Mouse (Mus musculus) embryonic facial prominence, embryonic 11.5 days (tissue): ENCODE data around the gene Rtbdn. TPM values are rescaled to one million over a fixed set of nuclear protein-coding genes. Genes with fewer than 3 reads are reported as not detected.
A peak's percentile ranks its signal among the peaks of the same experiment; 100 is the strongest.

Source experiments
- ATAC-seq: fragments of 200-750 bp; cut with Nextera tagmentation; replicated peaks from 2 replicates; pipeline ENCODE4 v1.8.0; 2017; ENCODE audit warnings: low read depth; ENCODE audit not compliant: insufficient number of reproducible peaks, low FRiP score, low TSS enrichment
- DNase-seq: peaks from one replicate; pipeline ENCODE4 v3.0.0-alpha.2; 2015; ENCODE audit warnings: low spot score
- H3K27ac ChIP-seq: fragments of 300-500 bp; sonication (generic); replicated peaks from 2 replicates; pipeline ENCODE4 v1.5.1; 2014; ENCODE audit warnings: mild to moderate bottlenecking, low read depth, low read length, control low read depth
- H3K27me3 ChIP-seq: fragments of 300-500 bp; sonication (generic); 2 replicates; pipeline ENCODE4 v1.6.1; 2014; ENCODE audit warnings: mild to moderate bottlenecking, low read length, moderate library complexity, mixed read lengths; ENCODE audit not compliant: control insufficient read depth, insufficient read depth
- H3K36me3 ChIP-seq: fragments of 300-500 bp; sonication (generic); replicated peaks from 2 replicates; pipeline ENCODE4 v1.6.1; 2014; ENCODE audit warnings: low read depth, mild to moderate bottlenecking, low read length, moderate library complexity, mixed read lengths; ENCODE audit not compliant: control insufficient read depth, insufficient read depth
- H3K4me1 ChIP-seq: fragments of 300-500 bp; sonication (generic); 2 replicates; pipeline ENCODE4 v1.6.1; 2014; ENCODE audit warnings: low read length, mixed read lengths; ENCODE audit not compliant: control insufficient read depth, insufficient read depth
- H3K4me2 ChIP-seq: fragments of 300-500 bp; sonication (generic); 2 replicates; pipeline ENCODE4 v1.6.1; 2014; ENCODE audit warnings: low read depth, mild to moderate bottlenecking, control low read depth, low read length, moderate library complexity
- H3K4me3 ChIP-seq: fragments of 300-500 bp; sonication (generic); 2 replicates; pipeline ENCODE4 v1.5.1; 2014; ENCODE audit warnings: low read depth, low read length, control low read depth
- H3K9ac ChIP-seq: fragments of 300-500 bp; sonication (generic); replicated peaks from 2 replicates; pipeline ENCODE4 v1.6.1; 2014; ENCODE audit warnings: mild to moderate bottlenecking, control low read depth, low read length
- H3K9me3 ChIP-seq: fragments of 300-500 bp; sonication (generic); replicated peaks from 2 replicates; pipeline ENCODE4 v1.6.1; 2016; ENCODE audit warnings: mild to moderate bottlenecking, low read length, inconsistent platforms, mixed read lengths; ENCODE audit not compliant: control insufficient read depth
- WGBS: fragments of 180-500 bp; shearing (Covaris S2); extraction: QIAGEN DNeasy Blood & Tissue Kit; methylation state at CpG from one replicate; pipeline ENCODE4 v1.1.7; 2014; 5-methylcytosine and 5-hydroxymethylcytosine counted together
- polyA plus RNA-seq: library from polyadenylated mRNA; unstranded; fragments of >200 nt; fragmentation: Nextera tagmentation; extraction: Ambion mirVana; gene quantifications from 2 replicates; pipeline ENCODE4 v1.2.1, GENCODE M21; 2014

The Rtbdn gene
- polyA plus RNA-seq, 1 experiment from 2014 or later: not detected

- DNase-seq: no peak
- no peaks in the 10 kb centered on the region for H3K9me3 ChIP-seq
- peaks cover 11% of the 10 kb centered on the region for H3K4me1 ChIP-seq
- peak overlapping the region; percentile 44 for H3K4me3 ChIP-seq
- peak overlapping the region; percentile 99 for H3K4me2 ChIP-seq
- H3K36me3 ChIP-seq: no peaks in the 10 kb centered on the region
- peak overlapping the region; percentile 57 for H3K9ac ChIP-seq
- ATAC-seq: no peak
- 40% methylated on average over 8 of the region's 8 CpGs for WGBS
- no peak overlapping the region for H3K27ac ChIP-seq
- H3K27me3 ChIP-seq: no peaks in the 10 kb centered on the region
These were observed 39.7 kb downstream of the Rtbdn start for GRCm38 (mm10) chr8:84986379-84986945.

GRCm38 (mm10) chr8:84987388-84987787 lies 40.6 kb downstream of the Rtbdn start:
- no peak overlapping the region for H3K4me2 ChIP-seq
- ATAC-seq (no peak), DNase-seq (no peak)
- no peaks in the 10 kb centered on the region for H3K36me3 ChIP-seq
- no peak overlapping the region for H3K4me3 ChIP-seq
- no peaks in the 10 kb centered on the region for H3K9me3 ChIP-seq
- WGBS: 87% methylated on average over 5 of the region's 5 CpGs
- H3K9ac ChIP-seq: no peak overlapping the region
- no peaks in the 10 kb centered on the region for H3K27me3 ChIP-seq
- H3K27ac ChIP-seq: no peak overlapping the region
- H3K4me1 ChIP-seq: peaks cover 11% of the 10 kb centered on the region

DNA sequence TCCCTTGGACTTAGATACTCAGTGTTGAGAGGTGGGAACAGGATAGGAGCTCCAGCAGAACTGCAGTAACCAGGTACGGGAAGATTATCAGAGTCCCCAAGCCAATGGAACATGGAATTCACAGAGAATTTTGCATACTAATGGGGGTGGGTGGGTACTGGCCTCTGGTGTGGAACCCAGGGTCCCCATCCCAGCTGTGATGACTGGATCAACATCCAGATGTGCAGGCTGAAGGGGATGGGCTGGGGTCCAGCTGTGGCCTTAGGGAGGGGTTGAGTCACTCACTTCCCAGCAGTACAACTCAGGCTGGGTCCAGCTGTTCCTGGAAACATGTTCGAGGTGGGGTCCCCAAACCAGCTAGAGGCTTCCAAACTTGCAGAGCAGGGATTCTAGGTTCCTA lies 41.1 kb downstream of the Rtbdn start:
- Histone ChIP-seq H3K9ac (no peak overlapping the region), H3K9me3 (no peaks in the 10 kb centered on the region), H3K27me3 (no peaks in the 10 kb centered on the region), H3K36me3 (no peaks in the 10 kb centered on the region), H3K4me2 (no peak overlapping the region), H3K27ac (no peak overlapping the region), H3K4me1 (peaks cover 11% of the 10 kb centered on the region), H3K4me3 (no peak overlapping the region)
- WGBS: 79% methylated on average over 2 of the region's 2 CpGs
- ATAC-seq (no peak), DNase-seq (no peak)

DNA sequence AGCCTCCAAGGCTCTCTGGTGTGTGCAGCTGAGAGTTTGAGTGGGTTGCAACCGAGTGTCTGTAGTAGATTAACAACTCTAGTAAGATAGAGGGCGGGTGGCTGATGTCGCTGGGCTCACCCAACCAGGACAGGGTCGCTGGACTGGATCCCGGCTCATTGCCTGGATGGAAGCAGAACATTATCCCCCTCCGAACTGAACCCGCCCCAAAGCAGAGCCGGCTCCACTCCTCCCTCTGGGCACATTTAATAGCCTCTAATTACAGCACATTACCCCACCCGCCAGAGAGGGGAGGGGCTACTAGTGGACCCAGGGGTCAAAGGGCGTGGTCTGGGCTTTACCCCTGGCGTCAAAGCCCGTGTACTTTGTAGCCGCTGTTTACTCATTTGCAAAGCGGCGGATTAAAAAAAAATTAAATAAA lies 42.5 kb downstream of the Rtbdn start:
- 6% methylated on average over 15 of the region's 15 CpGs for WGBS
- no peaks in the 10 kb centered on the region for H3K36me3 ChIP-seq
- DNase-seq (no peak), ATAC-seq (no peak)
- no peaks in the 10 kb centered on the region for H3K27me3 ChIP-seq
- H3K9me3 ChIP-seq: no peaks in the 10 kb centered on the region
- peak overlapping the region; percentile 64 for H3K4me2 ChIP-seq
- no peak overlapping the region for H3K9ac ChIP-seq
- no peak overlapping the region; the same call in 1 of the 2 replicates for H3K4me3 ChIP-seq
- peaks cover 11% of the 10 kb centered on the region for H3K4me1 ChIP-seq
- H3K27ac ChIP-seq: no peak overlapping the region

DNA sequence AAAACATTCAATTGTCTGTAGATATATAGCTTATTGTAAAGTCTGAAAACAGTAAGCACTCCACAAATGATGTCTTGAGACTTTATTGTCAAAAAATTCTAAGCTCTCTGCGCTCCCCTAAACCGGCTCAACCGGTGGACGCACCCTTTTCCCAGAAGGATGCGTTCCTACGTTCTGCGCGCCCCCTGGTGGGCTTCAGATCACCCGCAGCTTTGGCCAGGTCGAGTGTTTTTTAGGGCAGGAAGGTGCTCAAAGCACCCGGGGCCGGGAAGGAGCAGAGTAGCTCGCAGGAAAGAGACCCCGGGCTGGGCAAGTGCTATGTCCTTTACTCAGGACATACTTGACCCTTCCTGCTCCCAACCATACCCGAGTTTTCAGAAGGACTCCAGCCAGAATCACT lies 43.0 kb downstream of the Rtbdn start:
- under 1% methylated on average over 15 of the region's 15 CpGs for WGBS
- Histone ChIP-seq H3K27me3 (no peaks in the 10 kb centered on the region), H3K9me3 (no peaks in the 10 kb centered on the region), H3K4me3 (peak overlapping the region; percentile 48), H3K4me2 (peak overlapping the region; percentile 64), H3K9ac (peak overlapping the region; percentile 63), H3K27ac (no peak overlapping the region), H3K4me1 (peaks cover 7% of the 10 kb centered on the region), H3K36me3 (no peaks in the 10 kb centered on the region)
- ATAC-seq: peak; percentile 58
- peak; percentile 96 for DNase-seq

- Histone ChIP-seq H3K27me3 (no peaks in the 10 kb centered on the region), H3K4me3 (peak within 1 kb of the TSS; percentile 48), H3K27ac (no peak within 1 kb of the TSS)
These were observed 43.6 kb downstream of the Rtbdn start, which contains the start of gene Hook2 for GRCm38 (mm10) chr8:84990349-84990748. Hook2 (plus strand) TSS chr8:84990603.

GRCm38 (mm10) chr8:84990836-84991235 lies 44.0 kb downstream of the Rtbdn start:
- Histone ChIP-seq H3K27me3 (no peaks in the 10 kb centered on the region), H3K9me3 (no peaks in the 10 kb centered on the region), H3K4me1 (no peaks in the 10 kb centered on the region), H3K4me3 (peak overlapping the region; percentile 48), H3K9ac (peak overlapping the region; percentile 57), H3K27ac (no peak overlapping the region), H3K4me2 (peak overlapping the region; percentile 64), H3K36me3 (no peaks in the 10 kb centered on the region)
- under 1% methylated on average over 15 of the region's 15 CpGs for whole genome bisulfite sequencing
- no peak; the same call in 1 of the 2 replicates for ATAC-seq
- peak; percentile 69 for DNase-seq

More at GRCm38 (mm10) chr8:84990349-84990748, 43.6 kb downstream of the Rtbdn start, which contains the start of gene Hook2:
- no peaks in the 10 kb centered on the region for H3K9me3 ChIP-seq
- no peaks in the 10 kb centered on the region for H3K36me3 ChIP-seq
- peak within 1 kb of the TSS; percentile 64 for H3K4me2 ChIP-seq
- ATAC-seq (peak; percentile 93), DNase-seq (peak; percentile 99)
- peaks cover 3% of the 10 kb centered on the region for H3K4me1 ChIP-seq
- WGBS: 0% methylated on average over 28 of the region's 28 CpGs
- H3K9ac ChIP-seq: peak within 1 kb of the TSS; percentile 63

DNA sequence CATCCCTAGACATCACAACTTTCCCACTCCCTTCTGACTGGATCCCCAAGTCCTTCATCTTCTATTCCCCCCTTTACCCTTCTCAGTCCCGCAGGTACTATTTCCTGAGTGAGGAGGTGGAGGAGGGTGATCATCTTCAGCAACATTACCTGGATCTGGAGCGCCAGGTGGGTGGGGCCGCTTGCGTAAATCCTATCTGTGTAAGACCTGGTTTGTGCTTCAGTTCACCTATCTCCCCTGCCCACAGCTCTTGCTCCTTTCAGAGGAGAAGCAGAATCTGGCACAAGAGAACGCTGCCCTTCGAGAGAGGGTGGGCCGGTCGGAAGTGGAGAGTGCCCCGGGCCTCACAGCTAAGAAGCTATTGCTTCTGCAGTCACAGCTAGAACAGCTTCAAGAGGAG lies 47.6 kb downstream of the Rtbdn start:
- Histone ChIP-seq H3K27ac (no peak overlapping the region), H3K4me1 (no peaks in the 10 kb centered on the region), H3K4me2 (no peak overlapping the region), H3K4me3 (no peak overlapping the region), H3K9me3 (no peaks in the 10 kb centered on the region), H3K36me3 (no peaks in the 10 kb centered on the region), H3K9ac (no peak overlapping the region), H3K27me3 (no peaks in the 10 kb centered on the region)
- DNase-seq (no peak), ATAC-seq (no peak)
- 87% methylated on average over 9 of the region's 9 CpGs for WGBS
